Mouse (Mus musculus) liver, adult 2 months (tissue): Measurements from ENCODE around the gene Cpeb3.

ENCODE experiments used
- CTCF ChIP-seq: fragments of 200-500 bp; IDR thresholded peaks from 2 replicates; pipeline ENCODE4 v1.5.1; 2011; ENCODE audit warnings: low read depth, low read length, control low read depth
- POLR2A ChIP-seq: fragments of 200-500 bp; IDR thresholded peaks from 2 replicates; pipeline ENCODE4 v1.6.1; 2011; ENCODE audit warnings: low read length, control low read depth; ENCODE audit not compliant: insufficient read depth; ENCODE audit errors: extremely low read depth

- no peak for TF ChIP-seq POLR2A
- no peak for TF ChIP-seq CTCF
Measured at GRCm38 (mm10) chr19:37145846-37146245, 62.6 kb downstream of the Cpeb3 start.
